ENCODE assay signal across 1 mouse cellular context in the genomic region with DNA sequence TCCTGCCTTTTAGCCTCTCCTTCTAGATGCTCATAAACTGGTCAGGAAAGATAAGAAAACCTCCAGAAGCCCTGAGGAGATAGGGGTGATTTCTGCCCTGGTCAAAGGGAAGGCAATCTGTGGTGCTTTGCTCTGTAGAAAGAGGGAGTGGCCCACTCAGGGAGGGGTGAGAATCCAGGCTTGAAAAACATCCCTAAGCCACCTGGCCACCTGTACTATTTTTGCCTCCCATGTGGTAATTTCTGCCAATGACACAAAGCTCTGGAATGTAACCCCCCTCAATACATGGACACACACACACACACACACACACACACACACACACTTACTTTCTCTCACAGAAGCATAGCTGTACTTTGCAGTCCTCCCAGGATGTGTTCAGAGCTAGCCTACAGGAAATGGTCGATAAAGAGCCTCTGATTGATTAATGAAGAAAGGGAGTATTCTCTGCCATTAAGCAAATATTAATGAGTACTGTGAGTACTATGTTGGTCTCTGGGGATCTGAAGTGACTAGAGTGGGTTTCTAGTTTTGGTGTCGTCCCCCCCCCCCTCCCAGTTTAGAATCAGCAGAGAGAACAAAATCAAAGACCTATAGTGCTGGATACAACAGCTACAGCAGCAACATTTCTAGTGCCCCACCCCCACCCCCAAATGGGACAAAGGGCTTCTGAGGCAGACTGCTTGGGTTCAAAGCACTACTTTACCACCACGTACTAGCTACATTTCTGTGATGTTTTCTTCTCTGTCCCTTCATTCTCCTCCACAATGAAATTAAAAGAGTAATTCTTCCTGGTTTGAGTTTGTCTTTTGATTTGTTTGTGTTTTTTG.
TF ChIP-seq lines count a peak whose summit lies in the region.

No protein-coding gene starts in this region.

TF ChIP-seq in CH12.LX, 34 proteins besides CTCF, POLR2A, EP300 and RAD21:
- TF ChIP-seq IRF4 (IDR thresholded peaks at IDR 0.05; ENCODE audit: low read depth, low read length) (peak; percentile 17; the same call in 1 of the 2 replicates), CHD2 (IDR thresholded peaks at IDR 0.05; ENCODE audit: low read length) (peak; percentile 9; the same call in 1 of the 2 replicates), TCF12 (IDR thresholded peaks at IDR 0.05; ENCODE audit: low read depth, low read length) (0 out of 2 replicates have a peak, but pooled peaks have one; percentile 33), POLR2AphosphoS2 (IDR thresholded peaks at IDR 0.05; ENCODE audit: low read depth, low read length) (no peak), MXI1 (IDR thresholded peaks at IDR 0.05; ENCODE audit: low read depth, low read length) (0 out of 2 replicates have a peak, but pooled peaks have one; percentile 18), MAX (IDR thresholded peaks at IDR 0.05; ENCODE audit: low read length) (no peak), MEF2A (IDR thresholded peaks at IDR 0.05; ENCODE audit: borderline replicate concordance, low read depth, low read length) (peak; percentile 62; the same call in 1 of the 2 replicates), ZKSCAN1 (IDR thresholded peaks at IDR 0.05; ENCODE audit: borderline replicate concordance, low read depth, low read length) (no peak)
